Mouse (Mus musculus) bone marrow macrophage, adult 2 months (primary cell): ENCODE measurements around the gene Camkv.

Source experiments
- CTCF ChIP-seq: IDR thresholded peaks from 2 replicates; pipeline ENCODE4 v1.5.1; 2012; ENCODE audit warnings: low read depth, mild to moderate bottlenecking, low read length, moderate library complexity
- POLR2A ChIP-seq: IDR thresholded peaks from 2 replicates; pipeline ENCODE4 v1.6.1; 2012; ENCODE audit warnings: mild to moderate bottlenecking, low read depth, low read length, borderline replicate concordance

GRCm38 (mm10) chr9:107964681-107965080, 29.2 kb downstream of the Camkv start:
- no peak for TF ChIP-seq POLR2A
- no peak for TF ChIP-seq CTCF
